Mouse (Mus musculus): Measurements from ENCODE around the gene Srrm4. TPM values are rescaled to one million over a fixed set of nuclear protein-coding genes. Genes with fewer than 3 reads are reported as not detected.

Srrm4 gene
- polyA plus RNA-seq, 1 experiment from 2014 or later: 0.18 TPM

DNA sequence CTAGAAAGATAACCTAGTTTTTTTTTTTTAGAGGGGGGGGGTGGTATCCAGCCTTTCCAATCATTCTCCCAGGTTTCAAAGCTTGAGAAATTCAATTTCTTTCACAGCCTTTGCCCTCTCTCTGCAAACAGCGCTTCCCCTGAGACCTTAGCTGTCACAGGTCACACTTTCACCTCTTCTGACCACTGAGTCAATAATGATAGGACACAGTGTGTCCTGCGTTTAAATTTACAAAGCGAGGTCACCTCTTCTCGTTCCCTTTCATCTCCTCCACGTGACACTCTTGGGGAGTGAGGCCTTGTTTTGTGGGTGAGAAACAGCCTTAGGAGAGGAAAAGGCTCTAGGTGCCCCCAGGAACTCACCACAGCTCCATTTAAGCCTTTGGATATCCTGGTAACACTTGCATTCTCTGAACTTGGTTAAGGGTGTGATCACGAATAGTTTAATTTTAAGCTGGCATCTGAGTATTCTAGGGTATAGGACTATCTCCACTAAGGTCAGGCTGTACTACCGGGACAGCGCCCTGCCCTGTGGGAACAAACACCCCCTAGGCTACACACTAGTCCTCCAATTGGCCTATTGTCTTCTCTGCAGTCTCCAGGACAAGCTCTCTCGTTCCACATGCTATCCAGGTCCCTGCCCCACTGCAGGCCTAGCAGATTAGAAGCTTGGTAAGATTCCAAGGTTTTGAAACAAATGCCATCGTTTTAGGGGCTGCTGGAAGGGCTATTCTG is 145.8 kb downstream of the Srrm4 start:
- WGBS: 30% methylated on average over 10 of the region's 10 CpGs
- Histone ChIP-seq H3K4me2 (no peak overlapping the region), H3K27ac (ENCODE audit: low read depth) (no peak overlapping the region), H3K27me3 (ENCODE audit: insufficient read depth, low read length) (no peaks in the 10 kb centered on the region), H3K36me3 (ENCODE audit: insufficient read depth) (no peaks in the 10 kb centered on the region), H3K9me3 (ENCODE audit: low read depth, low read length) (no peaks in the 10 kb centered on the region), H3K9ac (no peak overlapping the region), H3K4me1 (ENCODE audit: insufficient read depth) (peaks cover 3% of the 10 kb centered on the region; the same call in 1 of the 2 replicates), H3K4me3 (ENCODE audit: low read depth, low read length) (no peak overlapping the region)
- no peak for TF ChIP-seq CTCF (IDR thresholded peaks at IDR 0.05; ENCODE audit: low read depth)
- no peak for ATAC-seq (ENCODE audit: insufficient read depth)
- no peak for DNase-seq

- no peak for ATAC-seq (ENCODE audit: insufficient read depth)
- no peaks in the 10 kb centered on the region for H3K27me3 ChIP-seq (ENCODE audit: insufficient read depth, low read length)
- H3K36me3 ChIP-seq (ENCODE audit: insufficient read depth): no peaks in the 10 kb centered on the region
- peak; percentile 60 for TF ChIP-seq CTCF (IDR thresholded peaks at IDR 0.05; ENCODE audit: low read depth)
- no peak overlapping the region for H3K9ac ChIP-seq
- peaks cover 3% of the 10 kb centered on the region; the same call in 1 of the 2 replicates for H3K4me1 ChIP-seq (ENCODE audit: insufficient read depth)
- WGBS: 60% methylated on average over 27 of the region's 27 CpGs
- H3K4me3 ChIP-seq (ENCODE audit: low read depth, low read length): no peak overlapping the region
- no peak overlapping the region for H3K4me2 ChIP-seq
- no peaks in the 10 kb centered on the region for H3K9me3 ChIP-seq (ENCODE audit: low read depth, low read length)
- H3K27ac ChIP-seq (ENCODE audit: low read depth): no peak overlapping the region
- no peak for DNase-seq
Measured at GRCm38 (mm10) chr5:116444517-116444916, 147.1 kb downstream of the Srrm4 start.

DNA sequence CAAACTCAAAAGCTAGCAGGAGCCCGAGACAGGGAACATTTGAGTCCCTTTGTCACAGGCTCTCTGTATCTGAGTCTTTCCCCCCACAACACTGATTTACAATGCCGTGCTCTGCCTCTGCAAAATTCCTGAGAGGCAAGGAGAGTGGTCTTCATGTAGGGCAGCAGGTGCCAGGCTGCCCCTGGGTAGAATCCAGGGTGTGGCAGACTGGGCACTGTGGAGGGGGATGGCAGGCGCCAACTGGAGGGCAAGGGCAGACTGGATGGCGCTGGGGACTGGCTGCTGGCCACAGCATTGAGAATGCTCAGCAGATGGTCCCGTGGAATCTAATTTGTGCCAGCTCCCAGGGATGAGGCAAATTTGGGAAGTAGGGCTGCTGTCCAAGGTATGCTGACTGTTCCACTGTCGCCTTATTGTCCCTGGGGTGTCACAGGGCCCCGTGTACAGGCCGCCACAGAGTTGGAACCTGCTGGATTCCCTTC is 148.1 kb downstream of the Srrm4 start:
- Histone ChIP-seq H3K4me3 (ENCODE audit: low read depth, low read length) (no peak overlapping the region), H3K27ac (ENCODE audit: low read depth) (no peak overlapping the region), H3K4me2 (no peak overlapping the region), H3K9ac (no peak overlapping the region), H3K36me3 (ENCODE audit: insufficient read depth) (no peaks in the 10 kb centered on the region), H3K4me1 (ENCODE audit: insufficient read depth) (no peaks in the 10 kb centered on the region; the same call in 1 of the 2 replicates), H3K27me3 (ENCODE audit: insufficient read depth, low read length) (no peaks in the 10 kb centered on the region), H3K9me3 (ENCODE audit: low read depth, low read length) (no peaks in the 10 kb centered on the region)
- DNase-seq (no peak), ATAC-seq (ENCODE audit: insufficient read depth) (no peak)
- TF ChIP-seq CTCF (IDR thresholded peaks at IDR 0.05; ENCODE audit: low read depth): no peak
- WGBS: 78% methylated on average over 8 of the region's 8 CpGs

- H3K4me2 ChIP-seq: no peak overlapping the region
- H3K27me3 ChIP-seq (ENCODE audit: insufficient read depth, low read length): no peaks in the 10 kb centered on the region
- H3K36me3 ChIP-seq (ENCODE audit: insufficient read depth): no peaks in the 10 kb centered on the region
- no peak for TF ChIP-seq CTCF (IDR thresholded peaks at IDR 0.05; ENCODE audit: low read depth)
- H3K4me3 ChIP-seq (ENCODE audit: low read depth, low read length): no peak overlapping the region
- 71% methylated on average over 7 of the region's 7 CpGs for WGBS
- no peaks in the 10 kb centered on the region for H3K9me3 ChIP-seq (ENCODE audit: low read depth, low read length)
- H3K27ac ChIP-seq (ENCODE audit: low read depth): no peak overlapping the region
- H3K9ac ChIP-seq: no peak overlapping the region
- ATAC-seq (ENCODE audit: insufficient read depth): no peak
- H3K4me1 ChIP-seq (ENCODE audit: insufficient read depth): no peaks in the 10 kb centered on the region; the same call in 1 of the 2 replicates
- no peak for DNase-seq
Measured at GRCm38 (mm10) chr5:116442697-116443458, 148.7 kb downstream of the Srrm4 start.

DNA sequence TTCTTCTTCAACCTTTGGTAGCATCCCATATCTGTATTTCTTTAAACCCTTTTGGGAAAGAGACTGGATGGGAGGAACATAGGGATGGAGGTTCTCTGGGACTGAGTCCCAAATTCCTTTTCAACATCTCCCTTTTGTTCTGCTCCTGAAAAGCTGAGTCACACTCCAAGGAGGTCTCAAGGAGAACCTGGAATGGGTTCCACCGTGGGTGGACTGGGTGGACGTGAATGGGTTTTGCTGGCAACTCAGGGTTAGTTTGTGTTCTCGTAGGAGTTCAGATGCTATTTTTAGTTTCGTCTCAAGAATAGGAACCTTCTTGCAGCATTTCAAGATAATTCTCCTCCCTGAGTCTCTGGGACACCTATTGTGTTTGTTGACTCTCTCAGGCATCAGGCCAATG is 151.4 kb downstream of the Srrm4 start:
- H3K9ac ChIP-seq: no peak overlapping the region
- no peaks in the 10 kb centered on the region for H3K9me3 ChIP-seq (ENCODE audit: low read depth, low read length)
- ATAC-seq (ENCODE audit: insufficient read depth) (no peak), DNase-seq (no peak)
- H3K4me3 ChIP-seq (ENCODE audit: low read depth, low read length): no peak overlapping the region
- H3K36me3 ChIP-seq (ENCODE audit: insufficient read depth): no peaks in the 10 kb centered on the region
- H3K4me1 ChIP-seq (ENCODE audit: insufficient read depth): no peaks in the 10 kb centered on the region
- no peak overlapping the region for H3K4me2 ChIP-seq
- H3K27me3 ChIP-seq (ENCODE audit: insufficient read depth, low read length): no peaks in the 10 kb centered on the region
- H3K27ac ChIP-seq (ENCODE audit: low read depth): no peak overlapping the region
- 62% methylated on average over 4 of the region's 4 CpGs for WGBS
- no peak for TF ChIP-seq CTCF (IDR thresholded peaks at IDR 0.05; ENCODE audit: low read depth)

DNA sequence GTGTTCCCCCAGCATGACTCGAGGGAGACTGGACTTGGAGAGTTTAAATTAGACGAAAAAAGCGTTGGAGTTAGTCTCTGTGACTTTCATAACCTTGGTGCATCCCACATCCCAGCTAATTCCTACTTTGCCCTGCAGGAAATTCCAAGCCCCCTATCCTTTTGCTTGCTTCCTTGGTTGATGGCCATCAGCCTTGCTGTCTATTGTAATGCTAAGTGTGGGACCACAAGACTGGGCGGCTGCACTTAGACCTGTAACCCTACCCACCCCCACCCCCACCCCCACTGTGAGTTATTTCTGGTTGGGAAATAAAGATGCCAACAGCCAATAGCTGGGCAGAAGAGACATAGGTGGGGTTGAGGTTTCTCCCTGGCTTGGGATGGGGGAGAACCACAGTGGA is 153.3 kb downstream of the Srrm4 start:
- no peak for ATAC-seq (ENCODE audit: insufficient read depth)
- Histone ChIP-seq H3K27me3 (ENCODE audit: insufficient read depth, low read length) (no peaks in the 10 kb centered on the region), H3K9ac (no peak overlapping the region), H3K4me2 (no peak overlapping the region), H3K9me3 (ENCODE audit: low read depth, low read length) (no peaks in the 10 kb centered on the region), H3K4me1 (ENCODE audit: insufficient read depth) (no peaks in the 10 kb centered on the region), H3K4me3 (ENCODE audit: low read depth, low read length) (no peak overlapping the region), H3K36me3 (ENCODE audit: insufficient read depth) (no peaks in the 10 kb centered on the region), H3K27ac (ENCODE audit: low read depth) (no peak overlapping the region)
- no peak for TF ChIP-seq CTCF (IDR thresholded peaks at IDR 0.05; ENCODE audit: low read depth)
- WGBS: 61% methylated on average over 4 of the region's 4 CpGs
- no peak for DNase-seq

- H3K4me3 ChIP-seq (ENCODE audit: low read depth, low read length): no peak overlapping the region
- no peaks in the 10 kb centered on the region for H3K9me3 ChIP-seq (ENCODE audit: low read depth, low read length)
- no peaks in the 10 kb centered on the region for H3K4me1 ChIP-seq (ENCODE audit: insufficient read depth)
- no peaks in the 10 kb centered on the region for H3K36me3 ChIP-seq (ENCODE audit: insufficient read depth)
- H3K27ac ChIP-seq (ENCODE audit: low read depth): no peak overlapping the region
- H3K9ac ChIP-seq: no peak overlapping the region
- no peak overlapping the region for H3K4me2 ChIP-seq
- DNase-seq (no peak), ATAC-seq (ENCODE audit: insufficient read depth) (no peak)
- no peak for TF ChIP-seq CTCF (IDR thresholded peaks at IDR 0.05; ENCODE audit: low read depth)
- H3K27me3 ChIP-seq (ENCODE audit: insufficient read depth, low read length): no peaks in the 10 kb centered on the region
Measured at GRCm38 (mm10) chr5:116436117-116436516, 155.5 kb downstream of the Srrm4 start.
